Mouse (Mus musculus) frontal cortex, postnatal 25 days (tissue): ENCODE measurements at regions not wholly inside any gene's neighbourhood (a gene's known extent, or its start where the extent isn't known, plus 50 kb on each side); places are given as distances from the start of the nearest gene placed in this dataset.

ENCODE experiments used
- DNase-seq, 2 experiments: peaks; one replicate each; pipeline ENCODE4 v3.0.0; 2022; ENCODE audit warnings: low spot score in 2 of 2

- no peak for DNase-seq
These were observed 180.8 kb downstream of the Stim2 start for GRCm38 (mm10) chr5:54178966-54179547.

DNA sequence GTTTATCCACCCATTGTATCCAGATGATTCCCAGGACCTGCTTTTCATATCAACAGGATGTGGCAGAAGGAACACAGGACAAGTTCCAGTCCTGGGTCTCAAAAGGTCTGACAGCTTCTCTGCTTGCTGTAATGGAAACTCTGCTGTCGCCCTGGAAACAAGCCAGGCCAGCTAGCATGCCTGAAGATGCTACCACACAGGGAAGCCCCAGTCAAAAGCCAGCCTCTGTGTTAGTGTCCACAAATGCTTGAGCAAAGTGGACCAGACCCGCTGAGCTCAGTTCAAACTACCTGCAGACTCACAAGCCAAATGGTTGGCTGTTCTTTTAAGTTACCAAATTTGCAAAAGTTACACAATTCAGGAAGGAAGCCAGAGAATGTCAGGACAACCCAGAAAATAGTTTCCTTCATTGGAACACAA is 181.9 kb downstream of the Stim2 start:
- no peak for DNase-seq

- no peak for DNase-seq
These were observed 182.5 kb downstream of the Stim2 start for GRCm38 (mm10) chr5:54180640-54181326.

- no peak for DNase-seq
These were observed 183.1 kb downstream of the Stim2 start for GRCm38 (mm10) chr5:54181327-54181863.

GRCm38 (mm10) chr5:54182754-54183153 is 184.5 kb downstream of the Stim2 start:
- DNase-seq: no peak

- DNase-seq: no peak
These were observed 187.4 kb downstream of the Stim2 start for GRCm38 (mm10) chr5:54185662-54186061.

GRCm38 (mm10) chr5:54186076-54186676 is 187.9 kb downstream of the Stim2 start:
- no peak for DNase-seq

DNA sequence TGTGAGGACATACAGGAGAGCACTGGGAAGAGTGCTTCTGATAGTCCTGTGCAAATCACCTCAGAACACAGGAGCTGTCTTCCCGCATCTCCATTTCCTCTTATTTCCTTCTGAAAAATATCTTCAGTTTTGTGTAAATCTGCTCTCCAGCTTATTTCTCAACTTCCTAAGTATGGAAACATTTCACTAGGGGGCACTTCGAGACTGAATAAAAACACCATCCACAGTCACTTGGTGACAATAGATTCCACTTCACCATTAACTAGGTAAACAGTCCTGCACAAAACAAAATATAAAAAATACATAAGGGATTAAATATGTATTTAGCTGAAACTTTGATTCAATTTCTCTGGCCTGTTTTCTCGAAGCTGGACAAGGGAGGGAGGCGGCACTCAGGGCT is 193.4 kb downstream of the Stim2 start:
- DNase-seq: no peak

- no peak for DNase-seq
These were observed 196.5 kb downstream of the Stim2 start for GRCm38 (mm10) chr5:54194846-54195245.

- DNase-seq: no peak
These were observed 201.7 kb downstream of the Stim2 start for GRCm38 (mm10) chr5:54200032-54200431.

- DNase-seq: no peak
These were observed 202.3 kb downstream of the Stim2 start for GRCm38 (mm10) chr5:54200587-54200986.

DNA sequence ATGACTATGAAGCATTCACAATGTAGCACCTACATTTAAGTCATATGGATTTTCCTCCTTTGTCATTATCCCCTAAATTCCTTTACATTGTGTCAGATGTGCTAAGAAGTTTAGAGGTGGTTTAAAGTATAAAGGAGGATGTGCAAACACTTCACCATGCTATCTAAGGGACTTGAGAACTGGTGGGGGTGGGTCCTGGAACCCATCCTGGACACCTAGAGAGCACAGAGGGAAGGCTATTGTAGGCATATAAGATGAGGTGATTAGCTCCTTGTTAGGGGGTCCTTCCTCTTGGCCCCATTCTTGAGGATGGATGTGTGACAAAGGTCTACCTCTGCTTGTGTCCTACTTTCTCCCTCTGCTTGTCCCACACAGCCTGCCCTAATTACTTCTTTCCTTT is 213.2 kb downstream of the Stim2 start:
- no peak for DNase-seq

- DNase-seq: no peak
These were observed 213.8 kb downstream of the Stim2 start for GRCm38 (mm10) chr5:54212038-54212589.

DNA sequence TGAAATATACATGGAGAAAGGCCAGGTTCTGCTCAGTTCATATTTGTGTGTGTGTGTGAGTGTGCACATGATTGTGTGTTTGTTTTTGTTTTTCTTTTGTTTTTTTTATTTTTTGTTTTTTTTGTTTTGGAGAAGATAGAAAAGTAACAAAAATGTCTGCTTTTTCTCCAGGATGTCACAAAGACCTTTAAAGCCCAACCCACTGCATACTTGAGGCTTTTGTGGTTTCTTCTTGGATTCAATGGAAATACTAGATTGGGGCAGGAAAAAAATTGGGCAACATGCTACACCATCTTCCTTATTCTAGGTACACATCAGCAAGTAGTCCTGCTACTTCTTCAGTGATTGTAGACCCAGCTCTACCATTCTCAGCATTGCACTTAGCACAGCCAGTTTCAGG is 226.7 kb downstream of the Stim2 start:
- DNase-seq: no peak

GRCm38 (mm10) chr5:54234580-54234979 is 236.3 kb downstream of the Stim2 start:
- peak in 1 of 2 experiments; percentile 24 for DNase-seq

DNA sequence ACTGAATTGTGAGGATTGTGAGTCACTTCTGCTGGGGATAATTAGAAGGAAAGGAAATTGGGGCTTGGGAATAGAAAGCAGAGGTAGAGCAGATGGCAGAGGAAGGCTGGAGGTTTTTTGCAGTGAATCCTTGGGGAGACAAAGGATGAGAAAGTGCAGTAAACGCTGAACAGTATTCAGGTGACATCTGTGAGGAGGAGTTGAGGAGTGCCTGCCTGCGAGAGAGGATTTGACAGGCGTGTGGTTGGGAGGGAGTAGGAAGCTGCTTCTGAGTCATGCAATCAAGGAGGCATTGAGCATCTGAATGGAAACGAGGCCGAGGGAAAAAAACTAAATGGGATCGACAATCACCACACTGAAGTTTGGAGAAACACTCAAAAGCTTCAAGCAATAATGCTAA is 236.9 kb downstream of the Stim2 start:
- DNase-seq: peak in 1 of 2 experiments; percentile 38

DNA sequence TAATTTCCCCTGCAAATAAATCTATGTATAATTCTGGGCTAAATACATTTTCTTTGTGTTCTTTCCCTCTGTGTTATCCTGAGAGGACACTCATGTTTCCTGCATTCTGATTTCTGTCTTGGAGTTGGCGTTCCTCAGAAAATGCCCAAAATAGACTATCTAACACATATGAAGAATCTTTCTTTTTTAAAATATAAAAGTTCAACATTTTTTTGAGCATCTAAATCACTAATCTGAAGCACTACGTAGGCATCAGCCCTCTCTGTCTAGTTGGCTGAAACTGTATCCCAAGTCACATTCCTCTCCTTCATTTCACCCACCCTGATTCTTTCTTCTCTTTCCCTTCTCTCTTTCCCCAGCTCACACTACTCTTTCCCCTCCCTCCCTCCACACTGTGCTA is 238.9 kb downstream of the Stim2 start:
- no peak for DNase-seq

DNA sequence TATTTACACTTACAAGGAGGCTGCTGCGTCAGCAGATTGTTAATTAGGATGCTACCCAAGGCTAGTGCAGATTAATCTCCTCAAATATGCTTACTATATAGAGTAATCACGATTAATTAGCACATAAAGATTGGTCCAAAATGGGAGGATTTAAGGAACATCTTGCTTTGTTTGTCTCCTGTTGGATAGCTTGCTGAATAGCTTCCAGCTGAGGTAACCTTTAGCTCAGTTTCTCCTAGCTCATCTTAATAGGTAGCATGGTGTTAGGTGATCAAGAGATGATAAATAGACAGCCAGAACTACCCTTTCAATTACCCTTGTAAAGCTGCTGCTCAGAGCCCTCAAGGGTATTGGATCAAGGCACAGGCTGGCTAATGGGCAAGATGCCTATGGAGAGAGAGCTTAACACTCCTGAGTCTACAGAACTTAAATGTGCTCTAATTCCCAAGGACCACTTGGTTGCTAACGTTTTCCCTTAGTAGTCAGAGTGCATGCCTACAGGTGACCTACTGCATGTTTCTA is 240.4 kb downstream of the Stim2 start:
- DNase-seq: no peak

DNA sequence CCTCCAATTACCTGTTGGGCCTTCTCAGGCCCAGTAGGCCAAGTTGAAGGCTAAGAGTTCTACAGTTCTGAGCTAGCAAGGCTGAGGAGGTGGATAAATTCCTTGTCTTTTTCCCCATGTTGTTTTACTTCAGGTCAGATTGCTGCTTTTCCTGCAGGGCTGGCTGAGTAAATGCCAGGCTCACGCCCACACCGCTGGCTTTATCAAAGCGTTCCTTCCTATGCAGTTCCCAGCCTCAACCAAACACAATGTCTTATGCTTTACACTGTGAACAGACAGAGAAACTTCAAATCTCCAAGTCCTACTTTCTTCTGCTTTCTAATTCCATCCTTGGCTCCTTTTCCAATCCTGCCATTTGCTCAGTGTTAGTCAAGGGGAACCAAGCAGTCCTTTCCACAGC is 241.3 kb downstream of the Stim2 start:
- peak in 1 of 2 experiments; percentile 32 for DNase-seq

DNA sequence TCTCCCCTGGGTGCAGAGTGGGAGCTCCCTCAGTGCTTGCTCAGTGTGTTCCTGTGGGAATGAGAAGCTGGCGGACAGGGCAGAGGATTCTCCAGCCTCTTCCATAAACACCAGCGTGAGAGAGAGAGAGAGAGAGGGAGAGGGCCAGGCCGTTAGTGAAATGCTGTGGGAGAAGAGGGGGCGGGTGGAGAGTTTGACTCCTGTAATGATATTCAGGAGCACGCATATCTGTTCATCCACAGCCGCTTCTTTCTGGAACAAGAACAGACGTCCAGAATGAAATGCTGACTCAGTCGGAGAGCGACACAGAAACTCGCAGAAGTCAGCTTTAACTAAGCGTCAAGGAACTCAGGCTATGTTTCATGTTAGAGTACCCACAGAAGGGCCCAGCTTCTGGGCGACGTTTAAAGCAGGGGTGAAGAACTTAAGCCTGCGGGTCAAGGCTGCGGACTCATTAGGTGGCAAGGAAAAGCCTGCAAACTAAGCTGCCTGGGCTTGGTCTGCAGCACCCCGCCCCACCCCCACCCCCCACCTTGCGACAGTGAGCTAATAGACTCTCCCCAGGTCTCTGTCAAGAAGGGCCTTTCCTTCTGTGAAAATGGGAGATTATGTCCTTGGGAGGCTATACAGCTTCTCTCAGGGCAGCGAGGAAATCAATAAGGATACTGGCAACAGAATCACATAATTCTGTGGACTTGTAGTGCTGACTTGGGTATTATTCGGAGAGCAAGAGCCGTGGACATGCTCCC is 243.0 kb downstream of the Stim2 start:
- DNase-seq: peak in 1 of 2 experiments; percentile 22

DNA sequence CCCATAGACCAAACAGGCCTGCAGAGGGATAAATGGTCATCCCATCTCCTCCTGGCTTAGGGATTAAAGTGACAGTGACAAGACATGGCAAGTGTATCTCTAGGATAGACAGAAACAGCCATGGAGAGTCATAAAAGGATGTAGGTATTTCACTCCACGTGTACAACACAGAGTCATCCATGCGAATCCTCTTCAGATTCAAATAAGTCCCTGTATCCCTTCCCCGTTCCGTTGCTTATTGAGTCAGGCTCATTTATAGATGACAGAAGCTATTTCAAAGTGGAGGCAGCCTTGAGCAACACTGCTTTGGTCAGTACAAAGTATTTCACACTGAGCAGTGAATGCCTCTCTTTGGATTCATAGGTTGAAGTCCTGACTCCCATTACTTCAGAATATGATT is 243.8 kb downstream of the Stim2 start:
- DNase-seq: no peak

DNA sequence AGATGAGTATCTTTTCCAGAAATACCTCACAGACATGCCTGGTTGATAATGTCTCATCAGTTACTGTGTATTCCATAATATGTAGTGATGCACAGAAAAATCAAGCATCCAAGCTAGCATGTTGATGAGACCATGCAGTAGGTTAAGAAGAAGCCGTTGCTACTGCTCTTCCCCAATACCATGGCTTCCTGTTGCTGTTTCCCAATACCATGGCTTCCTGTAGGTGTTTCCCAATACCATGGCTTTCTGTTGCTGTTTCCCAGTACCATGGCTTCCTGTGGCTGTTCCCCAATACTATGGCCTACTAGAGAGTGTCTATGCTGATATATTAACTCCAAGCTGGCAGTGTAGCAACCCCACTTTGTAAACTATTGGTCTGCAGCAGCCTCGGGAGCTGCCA is 253.7 kb downstream of the Stim2 start:
- no peak for DNase-seq
